Mouse (Mus musculus): ENCODE data around the gene Kcng3. TPM values are rescaled to one million over a fixed set of nuclear protein-coding genes. Genes with fewer than 3 reads are reported as not detected.
A peak's percentile ranks its signal among the peaks of the same experiment; 100 is the strongest.

Kcng3 gene
- polyA plus RNA-seq, 1 experiment from 2014 or later = not detected

GRCm38 (mm10) chr17:83650932-83651682, 19.4 kb upstream of the Kcng3 start:
- Histone ChIP-seq H3K27me3 (ENCODE audit: insufficient read depth, low read length) (no peaks in the 10 kb centered on the region), H3K4me2 (ENCODE audit: low read depth, low read length) (no peak overlapping the region), H3K9ac (replicated peaks) (no peak overlapping the region), H3K4me1 (ENCODE audit: insufficient read depth) (peaks cover 19% of the 10 kb centered on the region), H3K27ac (ENCODE audit: low read depth) (peak overlapping the region; percentile 13), H3K4me3 (ENCODE audit: low read depth, low read length) (no peak overlapping the region), H3K36me3 (replicated peaks; ENCODE audit: insufficient read depth, low read length) (no peaks in the 10 kb centered on the region), H3K9me3 (ENCODE audit: low read length) (no peaks in the 10 kb centered on the region)
- no peak for TF ChIP-seq CTCF (IDR thresholded peaks at IDR 0.05; ENCODE audit: low read depth)
- TF ChIP-seq EP300 (IDR thresholded peaks at IDR 0.05; ENCODE audit: low read depth) = peak; percentile 94
- 56% methylated on average over 7 of the region's 7 CpGs for WGBS (ENCODE audit: insufficient replicate concordance)
- ATAC-seq = peak; percentile 86
- peak; percentile 59 for DNase-seq

- H3K9me3 ChIP-seq (ENCODE audit: low read length) = no peaks in the 10 kb centered on the region
- H3K27me3 ChIP-seq (ENCODE audit: insufficient read depth, low read length) = no peaks in the 10 kb centered on the region
- no peak overlapping the region; the same call in 1 of the 2 replicates for H3K27ac ChIP-seq (ENCODE audit: low read depth)
- DNase-seq = peak; percentile 38
- no peak overlapping the region for H3K4me2 ChIP-seq (ENCODE audit: low read depth, low read length)
- peaks cover 23% of the 10 kb centered on the region for H3K4me1 ChIP-seq (ENCODE audit: insufficient read depth)
- peak; percentile 41 for ATAC-seq
- TF ChIP-seq EP300 (IDR thresholded peaks at IDR 0.05; ENCODE audit: low read depth) = no peak
- TF ChIP-seq CTCF (IDR thresholded peaks at IDR 0.05; ENCODE audit: low read depth) = no peak
- H3K9ac ChIP-seq (replicated peaks) = no peak overlapping the region
- 59% methylated on average over 3 of the region's 3 CpGs for WGBS (ENCODE audit: insufficient replicate concordance)
- no peaks in the 10 kb centered on the region for H3K36me3 ChIP-seq (replicated peaks; ENCODE audit: insufficient read depth, low read length)
- H3K4me3 ChIP-seq (ENCODE audit: low read depth, low read length) = no peak overlapping the region
Measured at GRCm38 (mm10) chr17:83649986-83650385, 18.3 kb upstream of the Kcng3 start.

GRCm38 (mm10) chr17:83647413-83647812, 15.7 kb upstream of the Kcng3 start:
- 94% methylated on average over 7 of the region's 7 CpGs for WGBS (ENCODE audit: insufficient replicate concordance)
- H3K9me3 ChIP-seq (ENCODE audit: low read length) = no peaks in the 10 kb centered on the region
- peaks cover 17% of the 10 kb centered on the region for H3K4me1 ChIP-seq (ENCODE audit: insufficient read depth)
- no peak for ATAC-seq
- H3K4me2 ChIP-seq (ENCODE audit: low read depth, low read length) = no peak overlapping the region
- no peak overlapping the region for H3K9ac ChIP-seq (replicated peaks)
- H3K27ac ChIP-seq (ENCODE audit: low read depth) = no peak overlapping the region
- no peaks in the 10 kb centered on the region for H3K27me3 ChIP-seq (ENCODE audit: insufficient read depth, low read length)
- DNase-seq = no peak
- H3K36me3 ChIP-seq (replicated peaks; ENCODE audit: insufficient read depth, low read length) = no peaks in the 10 kb centered on the region
- no peak overlapping the region for H3K4me3 ChIP-seq (ENCODE audit: low read depth, low read length)
- TF ChIP-seq CTCF (IDR thresholded peaks at IDR 0.05; ENCODE audit: low read depth) (no peak), EP300 (IDR thresholded peaks at IDR 0.05; ENCODE audit: low read depth) (no peak)

- H3K4me3 ChIP-seq (ENCODE audit: low read depth, low read length) = no peak overlapping the region
- TF ChIP-seq EP300 (IDR thresholded peaks at IDR 0.05; ENCODE audit: low read depth) = no peak
- no peak for TF ChIP-seq CTCF (IDR thresholded peaks at IDR 0.05; ENCODE audit: low read depth)
- peak overlapping the region; percentile 18; the same call in 1 of the 2 replicates for H3K4me2 ChIP-seq (ENCODE audit: low read depth, low read length)
- no peak overlapping the region for H3K27ac ChIP-seq (ENCODE audit: low read depth)
- H3K9ac ChIP-seq (replicated peaks) = no peak overlapping the region
- no peaks in the 10 kb centered on the region for H3K36me3 ChIP-seq (replicated peaks; ENCODE audit: insufficient read depth, low read length)
- peaks cover 14% of the 10 kb centered on the region for H3K4me1 ChIP-seq (ENCODE audit: insufficient read depth)
- H3K9me3 ChIP-seq (ENCODE audit: low read length) = no peaks in the 10 kb centered on the region
- DNase-seq = peak; percentile 27
- no peaks in the 10 kb centered on the region for H3K27me3 ChIP-seq (ENCODE audit: insufficient read depth, low read length)
- 64% methylated on average over 8 of the region's 8 CpGs for WGBS (ENCODE audit: insufficient replicate concordance)
- no peak for ATAC-seq
Measured at GRCm38 (mm10) chr17:83646425-83647163, 14.9 kb upstream of the Kcng3 start.

GRCm38 (mm10) chr17:83645226-83645808, 13.6 kb upstream of the Kcng3 start:
- H3K27me3 ChIP-seq (ENCODE audit: insufficient read depth, low read length) = no peaks in the 10 kb centered on the region
- peak; percentile 74 for DNase-seq
- H3K27ac ChIP-seq (ENCODE audit: low read depth) = 0 out of 2 replicates have a peak overlapping the region, but pooled peaks have one; percentile 7
- peaks cover 11% of the 10 kb centered on the region for H3K4me1 ChIP-seq (ENCODE audit: insufficient read depth)
- TF ChIP-seq CTCF (IDR thresholded peaks at IDR 0.05; ENCODE audit: low read depth) (peak; percentile 84), EP300 (IDR thresholded peaks at IDR 0.05; ENCODE audit: low read depth) (0 out of 2 replicates have a peak, but pooled peaks have one; percentile 20)
- H3K36me3 ChIP-seq (replicated peaks; ENCODE audit: insufficient read depth, low read length) = no peaks in the 10 kb centered on the region
- ATAC-seq = peak; percentile 98
- WGBS (ENCODE audit: insufficient replicate concordance) = 26% methylated on average over 9 of the region's 9 CpGs
- H3K9ac ChIP-seq (replicated peaks) = no peak overlapping the region
- H3K4me3 ChIP-seq (ENCODE audit: low read depth, low read length) = no peak overlapping the region
- no peaks in the 10 kb centered on the region for H3K9me3 ChIP-seq (ENCODE audit: low read length)
- H3K4me2 ChIP-seq (ENCODE audit: low read depth, low read length) = peak overlapping the region; percentile 23; the same call in 1 of the 2 replicates

- H3K4me1 ChIP-seq (ENCODE audit: insufficient read depth) = peaks cover 7% of the 10 kb centered on the region
- ATAC-seq (no peak), DNase-seq (peak; percentile 67)
- no peak overlapping the region for H3K27ac ChIP-seq (ENCODE audit: low read depth)
- 61% methylated on average over 2 of the region's 2 CpGs for WGBS (ENCODE audit: insufficient replicate concordance)
- H3K36me3 ChIP-seq (replicated peaks; ENCODE audit: insufficient read depth, low read length) = no peaks in the 10 kb centered on the region
- peaks cover 14% of the 10 kb centered on the region for H3K27me3 ChIP-seq (ENCODE audit: insufficient read depth, low read length)
- H3K9ac ChIP-seq (replicated peaks) = no peak overlapping the region
- 0 out of 2 replicates have a peak, but pooled peaks cover 3% of the 10 kb centered on the region for H3K9me3 ChIP-seq (ENCODE audit: low read length)
- H3K4me2 ChIP-seq (ENCODE audit: low read depth, low read length) = no peak overlapping the region
- TF ChIP-seq CTCF (IDR thresholded peaks at IDR 0.05; ENCODE audit: low read depth) (peak; percentile 77), EP300 (IDR thresholded peaks at IDR 0.05; ENCODE audit: low read depth) (no peak)
- no peak overlapping the region for H3K4me3 ChIP-seq (ENCODE audit: low read depth, low read length)
Measured at GRCm38 (mm10) chr17:83637393-83637792, 5.7 kb upstream of the Kcng3 start.

Data from liver, postnatal 0 days (tissue).